Mouse (Mus musculus): ENCODE results near the gene Txnrd1.

Txnrd1 gene

GRCm38 (mm10) chr10:82919404-82919980 is 85.7 kb downstream of the Txnrd1 start:
- DNase-seq (ENCODE audit: low spot score), result no peak

GRCm38 (mm10) chr10:82923547-82923946 is 89.8 kb downstream of the Txnrd1 start:
- DNase-seq (ENCODE audit: low spot score), result no peak

GRCm38 (mm10) chr10:82924750-82925149 is 91.0 kb downstream of the Txnrd1 start:
- no peak for DNase-seq (ENCODE audit: low spot score)

GRCm38 (mm10) chr10:82925624-82926023 is 91.9 kb downstream of the Txnrd1 start:
- DNase-seq (ENCODE audit: low spot score), result no peak

GRCm38 (mm10) chr10:82935018-82935633 is 101.4 kb downstream of the Txnrd1 start:
- no peak for DNase-seq (ENCODE audit: low spot score)

GRCm38 (mm10) chr10:82935774-82936173 is 102.0 kb downstream of the Txnrd1 start:
- DNase-seq (ENCODE audit: low spot score), result no peak
